Mouse (Mus musculus) G1E (cell line): Measurements from ENCODE around the gene Heg1.

ENCODE experiments used
- CTCF ChIP-seq: IDR thresholded peaks from 2 replicates; pipeline ENCODE4 v1.5.1; 2012; ENCODE audit warnings: low read depth, low read length, inconsistent platforms, mixed read lengths
- GATA1 ChIP-seq: IDR thresholded peaks from 2 replicates; pipeline ENCODE4 v1.6.1; 2012; ENCODE audit warnings: borderline replicate concordance, low read length, inconsistent platforms, mixed read lengths
- GATA2 ChIP-seq: IDR thresholded peaks from 2 replicates; pipeline ENCODE4 v1.6.1; 2012; ENCODE audit warnings: low read depth, low read length, inconsistent platforms, borderline replicate concordance

DNA sequence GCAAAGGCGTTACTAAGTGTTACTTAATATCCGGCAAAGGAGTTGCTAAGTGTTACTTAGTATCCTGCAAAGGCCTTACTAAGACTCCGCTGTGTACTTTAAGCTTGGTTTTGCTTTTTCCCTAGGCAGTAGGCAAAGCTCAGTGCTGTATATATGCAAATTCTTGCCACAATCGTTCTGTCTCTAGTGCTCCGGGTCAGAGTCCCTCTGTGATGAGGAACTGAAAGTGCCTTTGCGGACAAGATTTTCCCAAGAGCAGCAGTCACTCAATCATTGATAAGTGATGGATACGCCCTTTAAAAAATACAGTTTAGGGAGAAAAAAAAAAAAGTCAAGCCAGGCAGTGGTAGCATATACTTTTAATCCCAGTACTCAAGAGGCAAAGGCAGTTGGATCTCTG, 61.3 kb downstream of the Heg1 start:
- no peak for TF ChIP-seq CTCF
- no peak for TF ChIP-seq GATA2
- no peak for TF ChIP-seq GATA1
